Mouse (Mus musculus) neural tube, embryonic 13.5 days (tissue): ENCODE results near the gene Dennd4a. TPM values are rescaled to one million over a fixed set of nuclear protein-coding genes. Genes with fewer than 3 reads are reported as not detected.

ENCODE experiments used
- ATAC-seq: fragments of 200-750 bp; cut with Nextera tagmentation; 2 replicates; pipeline ENCODE4 v1.8.0; 2017; ENCODE audit warnings: low read depth, mild to moderate bottlenecking, moderate TSS enrichment, moderate library complexity
- H3K27ac ChIP-seq: fragments of 300-500 bp; sonication (generic); replicated peaks from 2 replicates; pipeline ENCODE4 v1.5.1; 2015; ENCODE audit warnings: moderate library complexity, mild to moderate bottlenecking, inconsistent platforms
- H3K27me3 ChIP-seq: fragments of 300-500 bp; sonication (generic); 2 replicates; pipeline ENCODE4 v1.6.1; 2015; ENCODE audit warnings: mild to moderate bottlenecking, inconsistent platforms
- H3K36me3 ChIP-seq: fragments of 300-500 bp; sonication (generic); 2 replicates; pipeline ENCODE4 v1.6.1; 2015; ENCODE audit warnings: mild to moderate bottlenecking, inconsistent platforms
- H3K4me1 ChIP-seq: fragments of 300-500 bp; sonication (generic); replicated peaks from 2 replicates; pipeline ENCODE4 v1.6.1; 2015; ENCODE audit warnings: inconsistent platforms
- H3K4me2 ChIP-seq: fragments of 300-500 bp; sonication (generic); 2 replicates; pipeline ENCODE4 v1.6.1; 2015; ENCODE audit warnings: inconsistent platforms, mild to moderate bottlenecking, moderate library complexity
- H3K4me3 ChIP-seq: fragments of 300-500 bp; sonication (generic); 2 replicates; pipeline ENCODE4 v1.5.1; 2015; ENCODE audit warnings: mild to moderate bottlenecking, inconsistent platforms
- H3K9ac ChIP-seq: fragments of 300-500 bp; sonication (generic); 2 replicates; pipeline ENCODE4 v1.6.1; 2015; ENCODE audit warnings: moderate library complexity, mild to moderate bottlenecking, inconsistent platforms
- H3K9me3 ChIP-seq: fragments of 300-500 bp; sonication (generic); 2 replicates; pipeline ENCODE4 v1.6.1; 2016; ENCODE audit warnings: inconsistent platforms
- WGBS: fragments of 180-500 bp; shearing (Covaris S2); methylation state at CpG from one replicate; pipeline ENCODE4 v1.1.7; 2015; 5-methylcytosine and 5-hydroxymethylcytosine counted together
- polyA plus RNA-seq: library from polyadenylated mRNA; unstranded; fragments of >200 nt; fragmentation: Nextera tagmentation; extraction: Ambion mirVana; gene quantifications from 2 replicates; pipeline ENCODE4 v1.2.1, GENCODE M21; 2015

Gene Dennd4a
- polyA plus RNA-seq, 1 experiment from 2014 or later, result 9.1 TPM

DNA sequence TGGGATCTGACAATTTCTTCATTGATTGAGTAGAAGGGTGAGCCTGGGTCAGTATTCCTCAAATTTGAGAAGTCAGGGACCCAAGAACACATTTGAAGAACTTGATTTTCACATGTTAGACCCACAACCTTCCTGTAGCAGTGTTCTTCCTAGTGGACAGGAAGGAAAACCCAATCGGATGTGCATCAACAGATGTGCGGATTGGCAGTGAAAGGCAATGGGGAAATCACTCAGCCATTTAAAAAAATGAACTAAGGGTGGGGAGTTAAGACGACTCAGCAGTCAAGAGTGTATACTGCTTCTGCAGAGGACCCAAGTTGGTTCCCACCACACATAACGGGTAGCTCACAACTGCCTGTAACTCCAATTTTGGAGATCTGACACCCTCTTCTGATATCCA is 35.6 kb upstream of the Dennd4a start:
- H3K9ac ChIP-seq, result no peak overlapping the region
- no peak overlapping the region for H3K4me3 ChIP-seq
- no peaks in the 10 kb centered on the region for H3K36me3 ChIP-seq
- no peaks in the 10 kb centered on the region for H3K9me3 ChIP-seq
- ATAC-seq, result no peak
- H3K27ac ChIP-seq, result no peak overlapping the region; the same call in 1 of the 2 replicates
- H3K4me1 ChIP-seq, result peaks cover 23% of the 10 kb centered on the region
- no peaks in the 10 kb centered on the region for H3K27me3 ChIP-seq
- WGBS, result 86% methylated on average over 4 of the region's 4 CpGs
- no peak overlapping the region for H3K4me2 ChIP-seq

DNA sequence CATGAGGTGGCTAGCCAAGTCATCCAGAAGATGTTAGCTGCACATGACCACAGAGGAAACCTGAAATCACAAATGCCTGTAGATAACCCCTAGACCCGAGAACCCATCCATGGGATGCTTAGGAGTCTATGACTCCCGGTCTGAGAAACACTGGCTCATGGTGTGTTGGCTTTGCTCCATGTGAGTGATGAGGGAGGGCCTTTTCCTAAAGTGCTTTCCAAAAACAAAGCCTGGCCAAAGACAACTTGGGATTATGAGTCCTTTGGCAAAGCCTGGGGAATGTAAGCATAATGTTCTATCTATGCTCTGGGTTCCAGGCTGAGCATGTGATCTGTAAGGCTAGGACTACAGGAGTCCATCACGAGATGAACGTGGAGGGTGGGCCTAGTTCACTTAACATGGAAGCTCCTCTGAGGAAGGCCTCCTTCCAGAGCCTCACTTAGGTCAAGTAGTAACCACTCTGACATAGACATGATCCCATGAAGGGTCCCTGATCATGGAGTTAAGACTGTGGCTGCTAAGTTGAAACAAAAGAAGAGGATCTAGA is 33.6 kb upstream of the Dennd4a start:
- H3K9ac ChIP-seq, result no peak overlapping the region
- no peak overlapping the region for H3K27ac ChIP-seq
- no peak for ATAC-seq
- no peaks in the 10 kb centered on the region for H3K36me3 ChIP-seq
- no peaks in the 10 kb centered on the region for H3K9me3 ChIP-seq
- H3K4me3 ChIP-seq, result no peak overlapping the region
- peaks cover 17% of the 10 kb centered on the region for H3K4me1 ChIP-seq
- H3K4me2 ChIP-seq, result no peak overlapping the region
- WGBS, result 84% methylated on average over 4 of the region's 4 CpGs
- no peaks in the 10 kb centered on the region for H3K27me3 ChIP-seq

DNA sequence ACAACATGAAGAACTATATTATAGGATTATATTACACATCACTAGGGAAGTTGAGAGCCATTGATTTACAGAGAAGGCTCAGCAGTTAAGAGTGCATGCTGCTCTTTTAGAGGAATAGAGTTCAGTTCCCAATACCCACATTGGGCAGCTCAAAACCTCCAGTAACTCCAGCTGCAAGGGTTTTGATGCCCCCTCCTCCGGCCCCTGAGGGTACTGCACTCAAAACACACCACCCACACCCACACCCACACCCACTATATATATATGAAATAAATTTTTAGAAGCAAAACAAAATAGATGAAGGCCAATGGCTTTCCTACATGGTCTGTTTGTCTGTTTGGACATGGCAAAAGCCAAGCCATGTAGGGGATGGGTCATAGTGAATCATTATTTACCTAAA is 33.0 kb upstream of the Dennd4a start:
- H3K9me3 ChIP-seq, result no peaks in the 10 kb centered on the region
- no peak overlapping the region for H3K4me3 ChIP-seq
- peaks cover 17% of the 10 kb centered on the region for H3K4me1 ChIP-seq
- H3K27ac ChIP-seq, result no peak overlapping the region
- H3K4me2 ChIP-seq, result no peak overlapping the region
- no peak for ATAC-seq
- H3K9ac ChIP-seq, result no peak overlapping the region
- no peaks in the 10 kb centered on the region for H3K27me3 ChIP-seq
- WGBS, result 86% methylated on average over 1 of the region's 1 CpGs
- no peaks in the 10 kb centered on the region for H3K36me3 ChIP-seq

DNA sequence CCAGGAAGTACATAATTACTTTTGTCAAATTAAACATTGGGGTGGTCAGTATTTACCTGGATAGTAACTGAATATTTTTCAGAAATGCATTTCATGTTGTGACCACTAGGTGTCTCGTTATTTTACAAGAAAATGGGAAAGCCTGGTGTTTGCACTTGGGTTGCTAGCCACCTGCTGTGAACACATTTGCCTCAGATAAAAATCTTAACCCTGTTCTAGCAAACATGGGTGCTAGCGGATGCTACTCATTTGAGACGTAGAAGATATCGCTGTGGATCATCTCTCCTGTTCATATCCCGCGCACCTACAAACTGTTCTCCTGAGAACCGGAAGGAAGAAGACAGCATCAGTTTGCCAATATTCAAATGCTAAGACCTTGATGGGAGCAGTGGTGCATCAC is 31.5 kb upstream of the Dennd4a start:
- Histone ChIP-seq H3K27me3 (no peaks in the 10 kb centered on the region), H3K36me3 (no peaks in the 10 kb centered on the region), H3K4me2 (no peak overlapping the region), H3K9me3 (no peaks in the 10 kb centered on the region), H3K4me1 (peaks cover 7% of the 10 kb centered on the region), H3K9ac (no peak overlapping the region), H3K4me3 (no peak overlapping the region), H3K27ac (no peak overlapping the region)
- ATAC-seq, result no peak
- 45% methylated on average over 7 of the region's 7 CpGs for WGBS

DNA sequence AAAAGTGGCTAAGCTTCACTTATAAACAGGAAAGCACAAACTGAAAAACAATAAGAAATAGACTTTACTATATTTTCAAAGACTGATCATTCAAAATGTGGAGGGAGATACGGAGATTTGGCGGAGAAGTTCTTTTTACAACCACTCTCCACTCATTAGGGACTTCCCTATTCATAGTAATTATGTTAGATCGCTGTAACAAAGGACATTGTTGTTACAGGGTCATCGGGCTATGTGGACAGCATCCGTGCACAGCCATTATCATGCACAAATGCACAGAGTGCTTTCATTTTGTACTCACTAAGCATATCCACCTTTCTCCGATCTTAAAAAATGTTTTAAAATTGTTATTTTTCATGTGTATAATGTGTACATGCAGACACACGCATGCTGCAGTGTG is 27.6 kb upstream of the Dennd4a start:
- Histone ChIP-seq H3K27me3 (no peaks in the 10 kb centered on the region), H3K4me3 (no peak overlapping the region), H3K4me2 (no peak overlapping the region), H3K27ac (no peak overlapping the region), H3K9ac (no peak overlapping the region), H3K9me3 (no peaks in the 10 kb centered on the region), H3K4me1 (no peaks in the 10 kb centered on the region), H3K36me3 (no peaks in the 10 kb centered on the region)
- ATAC-seq, result no peak
- 59% methylated on average over 7 of the region's 7 CpGs for WGBS

DNA sequence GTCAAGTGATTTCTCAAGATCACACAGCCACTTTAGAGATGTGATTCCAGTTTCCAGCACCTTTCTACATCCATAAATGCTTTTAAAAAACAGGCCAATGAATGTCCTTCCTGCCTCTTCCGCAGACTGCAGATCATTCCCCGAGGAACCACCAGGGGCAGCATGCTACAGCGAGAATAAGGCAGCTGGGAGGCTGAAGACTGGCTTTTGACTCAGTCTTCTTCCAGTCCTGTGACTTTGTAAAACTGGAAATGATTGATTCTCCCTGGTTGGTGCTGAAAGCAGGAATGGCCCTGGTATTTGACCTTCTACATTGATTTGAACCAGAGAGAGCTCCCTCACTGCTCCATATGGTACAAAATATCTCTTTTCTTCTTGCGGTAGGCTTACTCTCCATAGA is 26.3 kb upstream of the Dennd4a start:
- no peak overlapping the region for H3K27ac ChIP-seq
- no peak overlapping the region for H3K9ac ChIP-seq
- no peaks in the 10 kb centered on the region for H3K9me3 ChIP-seq
- ATAC-seq, result no peak
- no peak overlapping the region for H3K4me3 ChIP-seq
- no peaks in the 10 kb centered on the region for H3K36me3 ChIP-seq
- no peaks in the 10 kb centered on the region for H3K27me3 ChIP-seq
- H3K4me2 ChIP-seq, result no peak overlapping the region
- H3K4me1 ChIP-seq, result no peaks in the 10 kb centered on the region
- WGBS, result 33% methylated on average over 4 of the region's 4 CpGs

DNA sequence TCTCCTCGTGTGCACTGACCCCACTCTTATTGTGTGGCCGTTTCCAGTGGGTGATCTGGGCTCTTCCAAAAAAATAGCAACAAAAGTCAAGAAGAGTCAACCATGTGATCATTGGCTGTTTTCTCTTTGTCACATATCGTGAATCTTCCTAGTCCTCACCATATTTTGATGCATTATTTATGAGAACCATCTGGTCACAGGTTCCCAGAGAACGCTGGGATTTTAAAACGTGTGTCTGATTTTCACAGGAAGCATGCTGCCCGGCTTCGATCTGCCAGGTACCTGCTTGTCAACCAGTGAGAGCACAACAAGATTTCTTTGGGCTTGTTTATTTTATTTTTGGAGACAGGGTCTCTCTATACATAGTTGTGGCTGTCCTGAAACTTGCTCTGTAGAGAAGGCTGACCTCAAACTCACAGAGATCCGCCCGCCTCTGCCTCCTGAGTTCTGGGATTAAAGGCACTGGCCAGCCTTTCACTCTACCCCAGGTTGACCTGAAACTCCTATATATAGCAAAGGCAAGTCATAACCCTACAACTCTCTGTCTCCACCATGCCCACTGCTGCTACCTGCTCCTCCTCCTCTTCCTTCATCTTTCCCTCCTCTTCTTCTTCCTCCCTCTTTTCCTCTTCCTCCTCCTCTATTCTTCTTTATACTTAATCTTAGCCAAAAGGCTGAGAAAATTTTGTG is 24.8 kb upstream of the Dennd4a start:
- Histone ChIP-seq H3K9ac (no peak overlapping the region), H3K36me3 (no peaks in the 10 kb centered on the region), H3K4me3 (no peak overlapping the region), H3K9me3 (no peaks in the 10 kb centered on the region), H3K4me1 (no peaks in the 10 kb centered on the region), H3K27ac (no peak overlapping the region), H3K27me3 (no peaks in the 10 kb centered on the region), H3K4me2 (no peak overlapping the region)
- ATAC-seq, result no peak
- 67% methylated on average over 9 of the region's 9 CpGs for WGBS

DNA sequence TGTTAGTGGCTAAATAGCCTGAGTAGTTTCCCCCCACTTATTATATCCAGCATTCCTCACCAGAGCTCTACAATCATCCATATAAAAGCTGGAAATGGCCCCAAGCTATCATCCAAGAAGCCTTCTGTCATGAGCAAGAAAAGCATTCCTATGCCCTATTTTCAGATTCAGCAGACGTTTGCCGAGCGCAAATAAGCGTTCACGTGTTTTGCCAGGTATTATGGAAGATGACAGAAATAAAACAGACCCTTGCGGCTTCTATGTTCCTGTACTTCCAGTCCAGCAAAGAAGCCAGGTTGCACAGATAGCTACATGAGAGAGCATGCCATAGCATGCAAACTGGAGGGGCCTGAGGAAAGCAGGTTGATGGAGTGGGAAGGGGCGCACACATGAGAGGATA is 23.1 kb upstream of the Dennd4a start:
- Histone ChIP-seq H3K9ac (no peak overlapping the region), H3K4me1 (no peaks in the 10 kb centered on the region), H3K27ac (no peak overlapping the region), H3K4me2 (no peak overlapping the region), H3K4me3 (no peak overlapping the region), H3K36me3 (no peaks in the 10 kb centered on the region), H3K9me3 (no peaks in the 10 kb centered on the region), H3K27me3 (no peaks in the 10 kb centered on the region)
- no peak for ATAC-seq
- WGBS, result 89% methylated on average over 7 of the region's 7 CpGs

DNA sequence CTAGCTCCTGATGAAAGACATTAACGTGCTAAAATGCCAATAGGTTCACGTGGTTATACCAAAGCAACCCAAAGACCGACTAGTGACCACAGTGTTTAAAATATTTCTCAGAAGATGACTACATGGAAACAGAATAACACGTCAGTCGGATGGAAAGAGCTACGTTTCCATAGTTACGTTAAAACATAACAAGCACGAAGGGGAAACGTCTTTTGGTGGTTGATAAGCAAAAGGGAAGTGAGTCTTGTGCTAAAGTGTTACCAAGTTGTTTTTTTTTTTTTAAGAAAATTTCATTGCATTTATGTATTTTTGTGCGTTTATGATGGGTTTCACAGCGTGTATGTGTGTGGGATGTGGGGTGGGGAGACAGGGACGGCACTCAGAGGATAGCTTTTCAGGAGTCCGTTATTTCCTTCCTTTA is 21.8 kb upstream of the Dennd4a start:
- no peaks in the 10 kb centered on the region for H3K27me3 ChIP-seq
- no peak overlapping the region for H3K27ac ChIP-seq
- no peaks in the 10 kb centered on the region for H3K4me1 ChIP-seq
- 85% methylated on average over 13 of the region's 13 CpGs for WGBS
- no peak overlapping the region for H3K4me2 ChIP-seq
- H3K9ac ChIP-seq, result no peak overlapping the region
- no peak overlapping the region for H3K4me3 ChIP-seq
- H3K9me3 ChIP-seq, result no peaks in the 10 kb centered on the region
- ATAC-seq, result no peak
- H3K36me3 ChIP-seq, result no peaks in the 10 kb centered on the region

DNA sequence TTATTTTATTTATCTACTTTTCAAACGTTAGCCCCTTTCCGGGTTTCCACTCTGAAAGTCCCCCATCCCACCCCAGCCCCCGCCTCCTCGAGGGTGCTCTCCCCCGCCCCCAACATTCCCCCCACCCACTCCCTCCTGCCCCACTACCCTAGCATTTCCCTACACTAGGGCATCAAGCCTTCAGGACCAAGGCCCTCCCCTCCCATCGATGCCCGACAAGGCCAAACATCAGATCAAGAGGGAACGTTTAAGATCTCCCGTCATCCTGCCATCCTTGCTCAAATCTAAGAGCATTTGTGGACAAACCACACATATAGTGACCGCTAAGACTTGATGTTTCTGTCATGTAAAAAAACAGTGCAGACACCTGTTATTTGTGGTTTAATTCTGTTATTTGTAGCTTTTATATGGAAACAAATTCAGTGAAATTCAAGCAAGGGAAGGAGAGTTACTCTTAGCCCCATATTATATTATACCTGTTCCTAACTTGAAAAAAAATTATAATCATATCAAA is 21.2 kb upstream of the Dennd4a start:
- no peak overlapping the region for H3K27ac ChIP-seq
- ATAC-seq, result no peak
- no peaks in the 10 kb centered on the region for H3K4me1 ChIP-seq
- 80% methylated on average over 10 of the region's 10 CpGs for WGBS
- no peak overlapping the region for H3K4me3 ChIP-seq
- H3K9ac ChIP-seq, result no peak overlapping the region
- no peaks in the 10 kb centered on the region for H3K27me3 ChIP-seq
- H3K36me3 ChIP-seq, result no peaks in the 10 kb centered on the region
- H3K9me3 ChIP-seq, result no peaks in the 10 kb centered on the region
- no peak overlapping the region for H3K4me2 ChIP-seq

DNA sequence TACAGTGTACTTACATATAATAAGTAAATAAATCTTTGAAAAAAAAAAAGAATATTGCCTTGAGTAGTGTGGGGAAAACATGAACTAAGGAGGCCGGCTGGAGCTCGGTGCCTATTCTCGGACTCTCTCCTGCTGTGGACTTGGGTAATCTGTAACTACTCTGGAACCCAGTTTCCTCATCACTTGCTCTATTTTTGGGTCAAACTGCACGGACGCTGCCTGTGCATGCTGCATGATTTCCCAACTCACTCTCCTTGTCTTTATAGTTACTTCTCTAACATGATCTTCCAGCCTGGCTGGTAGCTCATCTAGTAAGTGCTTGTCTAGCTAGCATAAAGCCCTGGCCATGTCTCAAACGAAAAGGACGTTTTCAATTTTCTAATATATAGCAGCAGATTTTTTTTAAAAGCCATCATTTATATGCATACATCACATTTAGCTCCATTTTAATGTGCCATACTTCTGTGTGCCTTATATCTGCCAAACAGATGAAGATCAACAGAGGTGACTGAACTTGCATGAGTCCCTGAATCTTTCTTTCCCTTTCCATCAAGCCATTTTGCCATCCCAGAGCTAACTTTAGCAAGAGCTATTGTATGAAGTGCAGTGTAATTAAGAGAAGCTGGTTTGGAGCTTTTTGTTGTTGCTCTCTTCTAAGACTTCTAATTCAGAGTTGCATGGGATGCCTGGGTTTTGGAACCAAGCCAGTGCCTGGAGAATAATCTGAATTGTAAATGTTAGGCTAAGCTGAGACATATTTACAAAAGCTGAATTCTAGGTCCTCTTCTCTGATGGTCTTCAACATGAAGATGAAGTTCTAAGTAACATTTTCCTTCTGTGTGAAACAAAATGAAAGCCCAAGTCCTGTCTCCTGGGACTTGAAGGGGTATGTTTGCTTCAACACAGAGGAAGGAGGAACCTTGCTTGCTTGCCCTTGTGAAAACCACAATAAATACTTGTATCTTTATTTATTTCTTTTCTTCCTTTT is 20.2 kb upstream of the Dennd4a start:
- no peaks in the 10 kb centered on the region for H3K9me3 ChIP-seq
- no peak overlapping the region for H3K4me3 ChIP-seq
- WGBS, result 91% methylated on average over 7 of the region's 7 CpGs
- no peaks in the 10 kb centered on the region for H3K36me3 ChIP-seq
- no peak overlapping the region for H3K9ac ChIP-seq
- no peak overlapping the region for H3K4me2 ChIP-seq
- H3K27me3 ChIP-seq, result no peaks in the 10 kb centered on the region
- no peak for ATAC-seq
- H3K27ac ChIP-seq, result no peak overlapping the region
- H3K4me1 ChIP-seq, result no peaks in the 10 kb centered on the region

DNA sequence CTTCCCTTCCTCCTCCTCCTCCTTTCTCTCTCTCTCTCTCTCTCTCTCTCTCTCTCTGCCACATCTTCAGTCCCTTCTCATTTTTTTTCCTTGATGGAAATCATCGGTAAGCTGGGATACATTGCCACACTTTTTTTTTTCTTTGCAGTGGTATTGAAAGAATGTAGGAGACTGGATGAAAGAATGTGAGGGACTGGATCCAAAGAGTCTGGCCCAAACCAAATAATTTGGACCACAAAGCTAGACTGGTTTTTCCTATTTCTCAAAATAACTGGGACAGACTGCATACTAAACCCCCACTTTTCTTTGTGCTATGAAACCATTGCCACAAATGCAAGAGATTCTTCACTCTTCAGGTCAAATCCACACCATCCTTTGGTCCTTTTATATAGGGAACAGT is 19.5 kb upstream of the Dennd4a start:
- Histone ChIP-seq H3K4me3 (no peak overlapping the region), H3K27ac (no peak overlapping the region), H3K27me3 (no peaks in the 10 kb centered on the region), H3K4me1 (no peaks in the 10 kb centered on the region), H3K36me3 (no peaks in the 10 kb centered on the region), H3K9me3 (no peaks in the 10 kb centered on the region), H3K4me2 (no peak overlapping the region), H3K9ac (no peak overlapping the region)
- WGBS, result 83% methylated on average over 1 of the region's 1 CpGs
- ATAC-seq, result no peak
